Mouse (Mus musculus) mesoderm, embryonic 11.5 days (tissue): ENCODE data around the gene Mettl17.
"Not testable (repeated sequence)": the region's sequence is repeated elsewhere in the genome, so short reads cannot be mapped to it uniquely, and the experiment has no call there.

Experiments
- DNase-seq: peaks from one replicate; pipeline ENCODE4 v3.0.0-alpha.2; 2012; ENCODE audit warnings: low read depth, low spot score

The Mettl17 gene

DNA sequence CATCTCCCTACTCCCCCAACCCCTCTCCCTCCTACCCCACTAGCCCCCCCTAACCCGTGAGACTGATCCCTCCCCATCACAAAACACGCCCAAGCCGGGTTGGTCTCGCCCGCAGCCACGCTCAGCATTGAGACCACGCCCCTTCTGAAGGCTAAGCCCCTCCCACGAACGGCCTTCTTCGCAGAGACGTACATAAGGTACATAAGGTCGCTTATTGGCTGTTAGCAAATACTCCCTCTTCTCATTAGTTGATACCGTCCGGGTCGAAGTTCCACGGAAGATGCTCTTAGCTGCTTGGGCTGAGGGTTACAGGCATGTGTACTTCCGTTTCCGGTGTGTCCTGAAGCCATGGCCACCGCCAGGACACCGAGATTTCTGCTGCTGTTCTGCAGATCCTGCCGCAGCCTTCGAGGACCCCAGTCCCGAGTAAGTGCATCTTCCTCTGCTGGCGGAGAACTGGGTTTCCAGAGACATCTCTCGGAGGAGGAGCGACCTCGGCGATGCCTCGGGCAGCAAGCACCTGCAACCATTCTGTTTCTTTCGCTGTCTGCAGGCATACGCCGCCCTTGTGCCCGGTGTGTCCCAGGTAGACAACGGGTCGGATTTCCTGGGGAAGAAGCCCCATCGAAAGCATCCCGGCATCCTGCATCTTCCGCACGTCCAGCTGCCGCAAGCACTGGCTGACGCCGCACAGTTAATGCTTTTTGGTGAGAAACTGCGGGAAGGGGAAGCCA is at the start of gene Mettl17:
TSS of gene Mettl17 (plus strand) at position 245 of the 734 bp plus-strand sequence.
- peak; percentile 98 for DNase-seq

DNA sequence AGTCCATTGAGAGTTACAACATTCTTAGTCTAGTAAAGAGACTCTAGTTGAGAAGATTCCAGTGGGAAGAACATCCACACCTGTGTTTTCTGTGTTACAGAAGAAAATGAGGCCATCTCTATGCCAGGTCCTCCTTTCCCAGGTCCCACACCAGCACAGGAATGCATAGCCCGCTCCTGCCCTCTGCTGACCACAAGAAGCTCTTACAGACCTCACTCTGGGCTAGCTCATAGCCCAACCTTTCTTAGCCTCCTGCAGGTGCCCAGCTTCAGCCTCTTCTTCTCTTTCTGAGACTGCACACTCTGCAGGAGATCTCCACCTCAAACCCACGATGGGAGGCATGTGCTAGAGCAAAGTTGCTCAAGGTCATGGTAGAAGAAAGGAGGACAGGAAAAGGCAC is 46.2 kb upstream of the Mettl17 start:
- not testable (repeated sequence) for DNase-seq

DNA sequence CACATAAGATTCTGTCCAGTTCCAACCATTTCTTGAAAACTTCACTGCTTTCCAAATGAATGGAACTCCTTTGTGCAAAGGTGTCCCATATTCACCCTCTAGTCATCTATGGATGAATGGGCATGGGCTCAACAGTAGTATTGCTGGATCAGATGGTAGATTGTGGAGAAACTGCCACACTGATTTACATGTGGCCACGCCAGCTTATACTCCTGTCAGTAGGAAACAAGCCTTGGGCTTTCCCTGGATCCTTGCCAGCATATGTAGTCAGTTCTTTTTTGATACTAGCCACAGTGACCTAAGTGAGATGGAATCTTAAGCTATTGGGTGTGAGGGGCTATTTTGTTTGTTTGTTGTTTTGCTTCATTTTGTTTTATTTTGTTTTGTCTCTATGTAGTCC is 42.4 kb upstream of the Mettl17 start:
- DNase-seq = no peak

DNA sequence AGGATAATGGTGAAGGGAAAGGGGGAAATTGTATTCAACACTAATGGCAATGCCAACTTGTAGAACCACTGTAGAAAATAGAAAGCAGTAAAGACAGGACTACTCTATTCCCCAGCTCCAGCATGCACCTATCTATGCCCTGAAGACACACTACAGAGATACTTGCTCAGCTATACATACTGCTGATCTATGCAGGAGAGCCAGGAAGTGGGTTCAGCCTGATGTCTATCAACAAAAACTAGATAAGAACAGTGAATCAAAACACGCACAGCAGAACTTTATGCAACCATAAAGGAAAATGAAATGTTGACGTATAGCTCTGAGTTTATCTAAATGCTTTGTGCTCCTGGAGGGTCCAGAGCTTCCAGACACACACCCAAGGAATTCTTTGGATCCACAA is 41.9 kb upstream of the Mettl17 start:
- DNase-seq = no peak

DNA sequence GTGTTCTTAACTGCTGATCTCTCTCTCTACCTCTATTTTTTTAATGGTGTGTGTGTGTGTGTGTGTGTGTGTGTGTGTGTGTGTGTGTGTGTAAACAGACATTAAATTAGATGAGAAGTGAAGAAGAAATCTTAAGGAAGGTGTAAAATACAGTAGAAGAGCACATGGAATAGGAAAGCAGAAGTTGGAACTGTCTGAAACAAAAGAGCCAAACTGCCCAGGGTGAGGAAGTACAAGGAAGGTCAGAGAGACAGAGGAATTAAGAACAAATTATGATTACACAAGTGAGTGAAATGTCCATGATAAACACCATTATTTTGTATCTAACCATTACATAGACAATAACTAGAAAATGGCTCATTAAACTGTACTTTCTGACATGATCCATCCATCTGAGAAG is 40.8 kb upstream of the Mettl17 start:
- no peak for DNase-seq

DNA sequence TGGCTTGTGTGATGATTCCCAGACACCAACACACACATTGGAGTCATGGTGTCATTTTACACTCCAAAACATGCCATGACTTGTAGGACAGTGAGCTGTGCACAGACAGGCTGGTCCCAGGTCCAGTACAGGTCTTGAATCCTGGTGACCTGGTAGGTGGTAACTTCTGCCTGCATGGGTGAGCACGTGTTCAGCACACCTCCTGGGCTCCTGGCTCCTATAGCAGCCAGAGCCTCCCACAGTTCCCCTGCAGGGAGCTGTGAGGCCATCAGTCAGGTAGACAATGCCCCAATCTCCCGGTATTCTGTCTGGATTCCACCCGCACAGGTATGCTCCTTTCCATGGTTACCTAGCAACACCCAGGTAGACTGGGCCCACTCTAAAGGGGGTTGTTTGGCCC is 38.1 kb upstream of the Mettl17 start:
- DNase-seq = no peak

DNA sequence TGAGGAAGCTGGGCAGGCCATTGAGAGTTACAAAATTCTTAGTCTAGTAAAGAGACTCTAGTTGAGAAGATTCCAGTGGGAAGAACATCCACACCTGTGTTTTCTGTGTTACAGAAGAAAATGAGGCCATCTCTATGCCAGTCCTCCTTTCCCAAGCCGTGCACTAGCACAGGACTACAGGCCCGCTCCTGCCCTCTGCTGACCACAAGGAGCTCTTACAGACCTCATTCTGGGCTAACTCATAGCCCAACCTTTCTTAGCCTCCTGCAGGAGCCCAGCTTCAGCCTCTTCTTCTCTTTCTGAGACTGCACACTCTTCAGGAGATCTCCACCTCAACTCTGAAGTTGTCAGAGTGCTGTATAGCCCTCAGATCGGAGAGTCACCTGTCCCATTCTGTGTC is 33.6 kb upstream of the Mettl17 start:
- DNase-seq = not testable (repeated sequence)

DNA sequence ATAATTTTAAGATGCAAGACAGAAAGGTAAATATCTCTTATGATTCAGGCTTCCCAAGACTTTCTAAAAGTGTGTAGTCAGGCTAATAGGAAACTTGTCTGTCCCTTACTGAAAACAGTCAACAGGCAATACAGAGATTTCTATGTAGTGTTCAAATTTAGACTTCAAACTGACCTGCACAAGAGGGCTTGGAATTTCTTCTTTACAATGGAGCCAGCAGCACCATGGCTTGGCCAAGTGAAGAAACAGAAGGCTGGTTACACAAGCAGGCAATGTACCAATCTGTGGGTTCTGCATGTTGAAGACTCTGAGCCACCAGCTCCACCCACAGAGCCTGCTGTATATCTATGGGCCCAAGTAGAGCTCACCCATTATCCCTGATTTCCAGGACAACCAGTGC is 31.2 kb upstream of the Mettl17 start, which contains the start of gene Ear6:
TSS of gene Ear6 (plus strand) at position 301 of the 400 bp plus-strand sequence.
- no peak for DNase-seq

DNA sequence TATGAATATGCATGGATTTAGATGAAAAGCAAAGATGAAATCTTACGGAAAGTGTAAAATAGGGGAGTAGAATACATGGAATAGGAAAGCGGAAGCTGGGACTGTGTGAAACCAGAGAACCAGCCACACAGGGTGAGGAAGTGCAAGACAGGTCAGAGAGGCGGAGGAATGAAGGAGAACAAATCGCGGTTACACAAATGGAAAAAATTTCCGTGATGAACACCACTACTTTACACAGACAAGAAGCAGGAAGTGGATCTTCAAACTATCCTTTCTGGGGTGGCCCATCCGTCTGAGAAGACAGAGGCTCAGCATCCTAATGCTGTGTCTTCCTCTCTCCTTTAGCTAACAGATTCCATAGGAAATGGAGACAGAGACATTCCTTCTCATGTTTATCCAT is 29.4 kb upstream of the Mettl17 start:
- DNase-seq = not testable (repeated sequence)

DNA sequence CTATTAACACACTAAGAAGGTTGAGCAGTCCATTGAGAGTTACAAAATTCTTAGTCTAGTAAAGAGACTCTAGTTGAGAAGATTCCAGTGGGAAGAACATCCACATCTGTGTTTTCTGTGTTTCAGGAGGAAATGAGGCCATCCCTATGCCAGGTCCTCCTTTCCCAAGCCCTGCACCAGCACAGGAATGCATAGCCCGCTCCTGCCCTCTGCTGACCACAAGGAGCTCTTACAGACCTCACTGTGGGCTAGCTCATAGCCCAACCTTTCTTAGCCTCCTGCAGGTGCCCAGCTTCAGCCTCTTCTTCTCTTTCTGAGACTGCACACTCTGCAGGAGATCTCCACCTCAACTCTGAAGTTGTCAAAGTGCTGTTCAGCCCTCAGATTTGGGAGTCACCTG is 21.0 kb upstream of the Mettl17 start:
- peak; percentile 35 for DNase-seq

DNA sequence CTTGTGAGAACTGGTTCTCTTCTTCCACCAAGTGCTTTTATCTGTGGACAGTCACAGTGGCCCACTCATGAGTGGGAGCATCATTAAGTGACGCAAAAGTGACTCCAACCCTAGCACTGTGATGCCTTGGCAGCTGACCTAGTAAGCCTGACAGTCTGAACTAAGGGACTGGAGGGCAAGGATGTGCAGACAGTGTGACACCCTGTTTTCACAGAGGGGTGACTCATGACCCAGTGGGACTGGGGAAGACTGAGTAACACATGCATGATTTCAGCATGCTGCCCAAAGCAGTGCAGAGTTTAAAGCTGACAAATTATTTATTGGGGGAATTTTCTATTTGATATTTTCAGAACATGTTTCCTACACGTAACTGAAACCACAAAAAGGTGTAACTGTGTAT is 13.9 kb upstream of the Mettl17 start:
- DNase-seq = no peak

DNA sequence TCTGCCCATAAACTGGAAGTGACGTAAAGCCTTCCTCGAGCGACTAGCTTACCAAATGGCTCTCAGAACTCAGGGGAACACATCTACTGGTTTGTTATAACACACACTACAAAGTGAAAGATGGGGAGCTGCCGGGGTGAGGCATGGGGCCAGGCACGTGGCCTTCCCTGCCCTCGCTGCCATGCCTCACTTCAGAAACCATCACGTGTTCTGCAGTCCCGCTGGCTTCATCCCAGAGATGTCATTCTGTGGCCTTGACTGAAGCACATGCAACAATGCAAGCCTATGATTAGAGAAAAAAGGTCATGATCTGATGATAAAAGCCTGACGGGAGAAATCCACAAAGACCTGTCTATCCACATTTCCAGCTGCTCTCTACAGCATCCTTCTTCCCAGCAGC is 12.9 kb upstream of the Mettl17 start:
- no peak for DNase-seq

DNA sequence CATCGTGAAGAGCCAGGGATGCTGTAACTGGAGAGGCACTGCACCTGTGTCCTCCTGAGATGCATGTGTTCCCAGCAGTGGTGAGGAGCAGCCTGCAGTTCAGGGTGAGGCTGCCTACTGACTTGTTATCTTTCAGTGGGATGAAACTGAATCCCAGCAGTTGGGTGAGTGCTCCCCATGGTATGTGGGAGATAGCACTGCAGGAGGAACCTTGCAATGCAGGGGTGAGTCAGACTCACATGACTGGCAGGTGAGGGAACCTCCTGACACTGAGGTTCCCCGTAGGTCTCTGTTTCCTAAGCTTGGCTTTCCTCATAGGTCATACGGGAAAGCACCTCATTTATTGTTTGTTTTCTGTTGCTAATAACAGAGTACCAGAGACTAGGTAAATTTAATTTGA is 7.1 kb upstream of the Mettl17 start:
- no peak for DNase-seq

DNA sequence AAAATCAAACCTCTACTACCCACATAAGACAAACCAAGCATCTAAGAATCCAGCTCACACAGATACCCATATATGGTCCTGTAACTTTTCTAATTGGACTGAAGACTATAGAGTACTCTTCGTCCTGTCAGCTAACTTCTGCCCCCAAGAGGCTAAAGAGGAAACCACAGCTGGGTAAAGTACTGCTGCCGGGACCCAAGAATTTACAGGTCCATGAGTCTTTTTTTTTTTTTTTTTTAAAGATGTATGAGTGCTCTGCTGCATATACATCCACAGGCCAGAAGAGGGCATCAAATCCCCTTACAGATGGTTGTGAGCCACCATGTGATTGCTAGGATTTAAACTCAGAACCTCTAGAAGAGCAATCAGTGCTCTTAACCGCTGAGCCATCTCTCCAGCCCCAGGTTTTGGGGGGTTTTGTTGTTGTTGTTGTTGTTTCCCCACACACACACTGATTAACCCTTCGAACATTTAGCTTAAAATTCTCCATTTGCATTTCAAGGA is 1.1 kb upstream of the Mettl17 start:
- DNase-seq = peak; percentile 85

DNA sequence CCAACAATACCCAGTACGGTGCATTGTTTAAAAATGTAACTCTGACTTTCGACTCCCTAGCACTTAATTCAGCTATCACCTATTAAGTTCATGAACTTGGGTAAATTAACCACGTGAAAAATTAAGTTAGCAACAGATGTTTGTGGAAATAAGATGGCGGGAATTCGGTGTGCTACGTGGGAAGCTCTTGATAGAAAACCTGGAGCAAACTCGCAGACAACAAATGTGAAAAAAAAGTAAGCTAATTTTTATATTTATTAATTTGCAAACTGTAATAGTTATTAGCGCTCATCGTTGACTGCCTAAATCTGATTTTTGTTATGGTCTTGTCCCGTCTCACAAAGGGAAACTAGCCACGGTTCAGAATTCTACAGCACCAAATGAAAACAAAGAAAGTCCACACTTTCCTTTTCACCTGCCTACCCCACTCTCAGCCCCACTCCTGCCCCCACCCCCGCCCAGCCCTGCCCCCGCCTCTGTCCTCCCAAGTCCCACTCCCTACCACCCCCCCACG is 554 bp upstream of the Mettl17 start:
- DNase-seq = peak; percentile 51

DNA sequence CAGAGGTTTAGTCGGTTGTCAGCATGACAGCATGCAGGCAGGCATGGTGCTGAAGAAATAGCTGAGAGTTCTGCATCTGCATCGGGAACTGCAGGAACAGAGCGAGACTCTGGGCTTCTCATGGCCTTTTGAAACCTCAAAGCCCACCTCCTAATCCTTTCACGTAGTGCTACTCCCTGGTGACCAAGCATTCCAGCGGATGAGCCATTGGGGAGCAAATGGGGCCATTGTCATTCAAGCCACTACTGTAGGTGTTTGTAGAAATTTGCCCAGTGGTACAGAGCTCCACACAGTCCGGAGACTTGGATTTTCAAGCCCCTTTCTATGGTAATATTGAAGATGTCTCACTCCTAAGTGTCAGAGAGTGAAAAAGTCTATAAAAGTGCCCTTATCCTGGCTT is 1.4 kb downstream of the Mettl17 start:
- no peak for DNase-seq

DNA sequence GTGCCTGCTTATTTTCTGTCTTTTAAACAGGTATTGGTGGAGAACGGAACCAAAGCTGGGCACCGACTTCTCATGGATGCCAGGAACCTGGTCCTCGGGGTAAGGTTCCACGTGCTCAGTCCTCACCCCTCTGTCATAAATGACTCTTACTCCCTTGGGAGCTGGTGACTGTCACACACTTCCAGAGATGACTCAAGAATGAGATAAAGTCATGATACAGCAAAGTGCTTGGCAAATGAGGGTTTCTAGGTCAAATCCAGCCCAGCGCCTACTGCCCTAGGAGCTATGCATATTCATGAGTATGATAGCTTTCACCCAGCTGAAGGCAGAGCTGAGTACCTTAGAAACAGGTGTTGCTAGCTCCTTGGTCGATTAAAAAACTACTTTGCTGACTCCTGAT is 5.2 kb downstream of the Mettl17 start:
- DNase-seq = no peak

DNA sequence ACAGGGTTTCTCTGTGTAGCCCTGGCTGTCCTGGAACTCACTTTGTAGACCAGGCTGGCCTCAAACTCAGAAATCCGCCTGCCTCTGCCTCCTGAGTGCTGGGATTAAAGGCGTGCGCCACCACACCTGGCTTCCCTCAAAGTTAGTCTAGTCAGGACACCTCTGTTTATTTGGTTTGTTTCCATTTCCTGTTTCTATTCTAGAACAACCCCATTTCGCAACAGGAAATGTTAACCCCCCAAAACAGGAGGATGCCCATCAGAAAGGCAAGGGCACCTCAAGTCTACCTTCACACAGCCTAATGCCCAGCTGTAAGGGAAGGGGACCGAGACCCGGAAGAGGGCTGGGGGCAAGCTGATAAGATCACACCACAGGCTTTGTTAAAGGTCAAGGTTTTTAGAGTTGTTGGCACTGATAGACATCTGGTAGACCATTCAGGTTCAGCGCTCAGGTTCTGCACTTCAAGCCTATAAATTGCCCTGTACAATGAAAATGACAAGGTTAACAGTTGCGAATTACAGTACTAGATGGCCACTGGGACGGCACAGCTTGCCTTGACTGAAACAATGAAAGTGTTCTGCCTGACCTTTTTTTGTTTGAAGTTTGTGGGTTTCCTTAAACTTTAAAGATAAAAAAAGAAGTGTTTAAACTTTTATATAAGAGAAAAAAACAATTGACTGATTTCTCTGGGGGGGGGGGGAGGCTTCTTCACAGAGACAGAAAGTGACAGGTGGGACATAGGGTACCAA is 7.7 kb downstream of the Mettl17 start, which contains the start of gene Slc39a2:
TSS of gene Slc39a2 (plus strand) at position 699 of the 749 bp plus-strand sequence.
- no peak for DNase-seq

DNA sequence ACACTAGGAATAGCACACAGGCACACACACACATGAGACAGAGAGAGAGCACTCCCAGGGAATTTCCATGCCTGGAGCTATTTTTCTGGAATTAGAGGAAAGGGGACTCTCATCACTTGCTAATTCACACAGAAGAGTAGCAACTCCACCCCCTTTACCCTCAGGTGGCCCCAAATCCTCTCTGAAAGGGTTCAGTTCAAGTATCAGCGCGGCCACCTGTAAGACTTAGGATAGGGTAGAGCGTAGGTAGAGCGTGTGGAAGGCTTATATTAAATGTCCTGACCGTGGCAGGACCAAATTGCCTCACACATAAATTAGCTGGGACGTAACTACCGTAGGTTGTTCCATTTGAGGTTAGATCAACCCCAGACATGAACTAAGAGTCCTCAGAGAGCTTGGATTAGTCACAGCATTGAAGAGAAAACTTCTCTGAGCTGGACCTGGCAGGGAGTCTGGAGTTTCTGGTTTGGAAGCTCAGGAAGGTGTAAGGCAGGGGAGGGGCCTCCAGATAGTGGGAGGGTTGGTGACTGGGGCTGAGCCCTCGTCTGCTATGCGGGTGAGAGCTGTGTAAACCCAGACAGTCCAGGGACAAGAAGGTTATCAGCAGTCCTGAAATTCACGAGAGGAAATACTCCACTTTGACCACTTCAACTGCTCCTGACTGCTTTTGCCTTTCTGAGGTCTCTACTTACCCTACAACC is 8.6 kb downstream of the Mettl17 start:
- DNase-seq = no peak

DNA sequence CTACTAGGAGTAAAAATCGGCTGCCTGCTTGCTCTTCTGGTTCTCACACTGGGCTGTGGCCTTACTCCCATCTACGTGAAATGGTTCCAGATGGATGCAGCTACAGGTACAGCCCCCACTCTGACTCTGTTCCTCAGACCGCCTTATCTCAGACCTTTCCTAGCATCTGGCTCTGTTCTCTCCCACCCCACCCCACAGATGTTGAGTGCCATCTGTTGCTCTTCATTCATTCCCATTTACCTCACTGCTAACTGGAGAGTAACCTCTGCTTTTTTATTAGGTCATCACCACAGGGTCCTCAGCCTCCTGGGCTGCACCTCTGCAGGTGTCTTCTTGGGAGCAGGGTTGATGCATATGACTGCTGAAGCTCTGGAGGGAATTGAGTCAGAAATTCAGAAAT is 9.2 kb downstream of the Mettl17 start:
- DNase-seq = no peak

DNA sequence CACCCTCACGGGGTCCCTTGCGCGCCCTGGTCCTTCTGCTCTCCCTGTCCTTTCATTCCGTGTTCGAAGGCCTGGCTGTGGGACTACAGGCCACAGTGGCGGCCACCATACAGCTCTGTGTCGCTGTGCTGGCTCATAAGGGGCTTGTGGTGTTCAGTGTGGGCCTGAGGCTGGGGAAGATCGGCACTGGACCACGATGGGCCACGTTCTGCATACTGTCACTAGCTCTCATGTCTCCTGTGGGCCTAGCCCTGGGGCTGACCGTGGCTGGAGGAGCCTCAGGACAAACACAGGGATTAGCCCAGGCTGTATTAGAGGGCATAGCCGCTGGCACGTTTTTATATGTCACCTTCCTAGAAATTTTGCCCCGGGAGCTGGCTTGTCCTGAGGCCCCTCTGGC is 10.4 kb downstream of the Mettl17 start:
- DNase-seq = no peak

DNA sequence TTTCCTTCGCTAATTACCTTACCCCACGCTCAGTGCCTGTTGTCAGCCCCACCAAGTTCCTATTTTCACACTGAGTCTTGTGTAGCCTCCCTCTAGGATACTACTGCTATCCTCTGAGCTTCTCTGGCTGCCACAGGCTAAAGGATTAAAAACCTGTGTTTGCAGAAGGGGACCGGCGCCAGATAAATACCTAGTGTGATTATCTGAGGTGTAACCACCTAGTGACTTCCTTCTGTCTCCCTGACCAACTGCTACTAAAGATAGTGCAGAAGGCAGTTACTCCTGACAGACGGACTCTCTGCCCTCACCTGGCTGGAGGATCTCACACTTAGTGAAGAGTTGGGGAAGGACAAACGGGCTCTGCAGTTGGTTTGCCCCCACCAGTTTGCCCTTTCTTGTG is 11.4 kb downstream of the Mettl17 start:
- no peak for DNase-seq
